Mouse (Mus musculus) forebrain, postnatal 0 days (tissue): ENCODE data around the gene Haus4. TPM values are rescaled to one million over a fixed set of nuclear protein-coding genes. Genes with fewer than 3 reads are reported as not detected.
A peak's percentile ranks its signal among the peaks of the same experiment; 100 is the strongest.

Experiments used
- ATAC-seq: fragments of 200-750 bp; cut with Nextera tagmentation; 2 replicates; pipeline ENCODE4 v1.8.0; 2017; ENCODE audit warnings: mild to moderate bottlenecking, moderate library complexity
- DNase-seq: peaks from one replicate; pipeline ENCODE4 v3.0.0-alpha.2; 2015
- H3K27ac ChIP-seq: fragments of 300-500 bp; sonication (generic); 2 replicates; pipeline ENCODE4 v1.5.1; 2014; ENCODE audit warnings: low read depth, mild to moderate bottlenecking, antibody characterized with exemption, low read length, moderate library complexity, mixed read lengths
- H3K27me3 ChIP-seq: fragments of 300-500 bp; sonication (generic); 2 replicates; pipeline ENCODE4 v1.6.1; 2014; ENCODE audit warnings: mild to moderate bottlenecking, low read length, mixed read lengths; ENCODE audit not compliant: insufficient read depth
- H3K36me3 ChIP-seq: fragments of 300-500 bp; sonication (generic); 2 replicates; pipeline ENCODE4 v1.6.1; 2014; ENCODE audit warnings: mild to moderate bottlenecking, moderate library complexity; ENCODE audit not compliant: insufficient read depth
- H3K4me1 ChIP-seq: fragments of 300-500 bp; sonication (generic); 2 replicates; pipeline ENCODE4 v1.6.1; 2014; ENCODE audit warnings: antibody characterized with exemption; ENCODE audit not compliant: insufficient read depth
- H3K4me2 ChIP-seq: fragments of 300-500 bp; sonication (generic); 2 replicates; pipeline ENCODE4 v1.6.1; 2014; ENCODE audit warnings: low read depth, mild to moderate bottlenecking, moderate library complexity
- H3K4me3 ChIP-seq: fragments of 300-500 bp; sonication (generic); 2 replicates; pipeline ENCODE4 v1.5.1; 2014; ENCODE audit warnings: low read depth, low read length, mixed read lengths
- H3K9ac ChIP-seq: fragments of 300-500 bp; sonication (generic); 2 replicates; pipeline ENCODE4 v1.6.1; 2014; ENCODE audit warnings: mild to moderate bottlenecking
- H3K9me3 ChIP-seq: fragments of 300-500 bp; sonication (generic); 2 replicates; pipeline ENCODE4 v1.6.1; 2016; ENCODE audit warnings: low read length
- CTCF ChIP-seq: sonication (generic); IDR thresholded peaks from 2 replicates; pipeline ENCODE4 v1.5.1; 2016; ENCODE audit warnings: antibody characterized with exemption, control low read depth, low read depth
- WGBS: fragments of 180-500 bp; shearing (Covaris S2); extraction: QIAGEN DNeasy Blood & Tissue Kit; methylation state at CpG from one replicate; pipeline ENCODE4 v1.1.7; 2014; 5-methylcytosine and 5-hydroxymethylcytosine counted together
- polyA plus RNA-seq: library from polyadenylated mRNA; unstranded; fragments of >200 nt; fragmentation: Nextera tagmentation; extraction: Ambion mirVana; gene quantifications from 2 replicates; pipeline ENCODE4 v1.2.1, GENCODE M21; 2015
- total RNA-seq: library from RNA; depleted of rRNA; stranded (reverse); fragments of >200 nt; gene quantifications from 2 replicates; pipeline ENCODE4 v1.2.3, GENCODE M21; 2014; rRNA removed

Haus4 gene
- total RNA-seq, result 21.3 and 23.1 TPM in 2 replicates
- 17.9 and 19.5 TPM in 2 replicates for polyA plus RNA-seq

DNA sequence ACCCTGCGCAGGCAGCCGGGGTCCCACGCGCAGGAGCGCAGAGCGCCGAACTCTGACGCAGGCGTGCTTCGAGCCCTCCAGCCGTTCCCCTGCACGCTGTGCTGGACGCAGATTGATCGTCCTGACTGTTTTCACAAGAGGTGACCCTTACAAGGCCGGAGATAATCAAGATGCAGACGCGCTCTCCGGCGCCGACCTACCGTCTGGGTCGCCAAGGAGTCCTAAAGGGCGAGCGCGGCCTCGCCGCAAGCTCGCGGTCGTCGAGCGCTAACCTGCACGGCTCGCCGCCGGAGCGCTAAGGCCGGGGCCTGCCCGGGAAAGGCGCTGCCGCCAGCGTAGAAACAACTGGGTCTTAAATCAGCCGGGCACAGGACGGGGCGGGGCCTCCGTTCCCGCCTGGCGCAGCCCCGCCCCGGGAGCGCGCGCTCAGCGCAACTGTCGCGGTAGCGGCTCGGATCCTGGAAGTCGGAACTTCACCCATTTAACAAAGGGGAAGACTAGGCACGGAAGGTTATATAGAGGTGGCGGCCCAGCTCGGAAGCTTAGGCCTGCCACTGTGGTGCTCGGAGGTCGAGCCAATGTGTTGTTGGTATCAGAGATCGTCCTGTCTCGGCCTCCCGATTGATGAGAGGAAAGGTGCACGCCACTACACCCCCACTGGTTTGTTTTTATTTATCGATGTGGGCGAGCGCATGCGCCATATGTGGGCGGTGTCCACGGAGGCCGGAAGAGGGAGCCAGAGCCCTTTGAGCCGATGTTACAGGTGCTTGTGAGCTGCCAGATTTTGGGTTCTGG, at the start of gene Haus4:
Gene Haus4 (minus strand): TSS at position 642 of the 795 bp plus-strand sequence.
- H3K9ac ChIP-seq, result peak within 1 kb of the TSS; percentile 71
- peak; percentile 95 for ATAC-seq
- H3K4me3 ChIP-seq, result peak within 1 kb of the TSS; percentile 68
- peak; percentile 70 for TF ChIP-seq CTCF
- DNase-seq, result peak; percentile 87
- no peaks in the 10 kb centered on the region for H3K36me3 ChIP-seq
- H3K4me1 ChIP-seq, result no peaks in the 10 kb centered on the region
- H3K4me2 ChIP-seq, result peak within 1 kb of the TSS; percentile 84
- peak within 1 kb of the TSS; percentile 62; the same call in 1 of the 2 replicates for H3K27ac ChIP-seq
- H3K9me3 ChIP-seq, result no peaks in the 10 kb centered on the region
- 3% methylated on average over 76 of the region's 76 CpGs for WGBS
- no peaks in the 10 kb centered on the region for H3K27me3 ChIP-seq

DNA sequence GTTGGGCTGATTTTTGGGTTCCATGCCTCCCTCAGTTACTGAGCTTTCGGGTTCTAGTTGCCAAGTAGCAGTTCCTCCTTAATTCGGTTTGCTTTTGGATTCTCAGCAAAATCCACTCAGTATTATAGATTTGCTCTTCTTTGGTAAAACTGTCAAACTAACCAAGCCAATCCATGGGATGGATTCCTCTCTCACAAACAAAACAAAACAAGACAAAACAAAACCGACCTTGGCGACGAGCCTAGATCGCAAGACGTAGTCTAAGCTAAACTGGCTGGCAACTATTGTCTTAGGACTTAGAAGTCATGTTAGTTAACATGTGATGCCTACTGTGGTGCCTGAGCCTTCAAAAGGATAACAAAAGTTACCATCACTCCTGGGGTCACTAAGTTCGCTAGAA, 49.3 kb upstream of the Haus4 start:
- no peak for ATAC-seq
- H3K27me3 ChIP-seq, result no peaks in the 10 kb centered on the region
- H3K36me3 ChIP-seq, result no peaks in the 10 kb centered on the region
- H3K4me1 ChIP-seq, result peaks cover 16% of the 10 kb centered on the region; the same call in 1 of the 2 replicates
- peak overlapping the region; percentile 54 for H3K4me3 ChIP-seq
- no peaks in the 10 kb centered on the region for H3K9me3 ChIP-seq
- DNase-seq, result no peak
- peak overlapping the region; percentile 74; the same call in 1 of the 2 replicates for H3K9ac ChIP-seq
- H3K4me2 ChIP-seq, result peak overlapping the region; percentile 54
- H3K27ac ChIP-seq, result peak overlapping the region; percentile 97
- 78% methylated on average over 8 of the region's 8 CpGs for WGBS
- no peak for TF ChIP-seq CTCF

DNA sequence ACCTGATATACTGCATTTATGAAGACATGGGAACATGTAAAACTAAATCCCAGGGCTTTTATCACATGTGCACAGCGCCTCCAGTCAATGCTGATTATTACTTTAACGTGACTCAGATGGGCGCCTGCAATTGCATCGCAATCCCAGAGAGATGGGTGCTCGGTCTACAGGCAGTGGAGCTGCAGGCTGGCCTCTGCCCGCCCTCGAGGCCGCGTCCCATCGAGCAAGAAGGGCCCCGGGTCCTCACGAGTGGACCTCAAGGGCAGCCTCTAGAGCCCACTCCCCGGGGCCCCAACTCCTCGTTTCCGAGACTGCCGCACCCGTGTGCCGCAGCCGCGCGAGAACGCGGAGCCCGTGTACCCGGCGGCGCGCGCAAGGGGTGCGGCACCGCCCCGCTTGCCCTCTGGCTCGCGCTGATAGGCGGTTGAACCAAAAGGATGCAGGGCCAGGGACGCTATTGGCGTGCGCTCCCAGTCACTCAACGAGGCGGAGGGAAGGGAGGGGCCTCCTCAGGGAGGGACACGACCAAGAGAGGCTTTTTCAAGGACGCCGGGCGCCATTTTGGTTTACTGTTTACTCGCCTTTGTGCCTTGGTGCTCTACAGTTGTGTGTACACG, 48.7 kb upstream of the Haus4 start:
- DNase-seq (peak; percentile 99), ATAC-seq (peak; percentile 99)
- Histone ChIP-seq H3K4me3 (peak overlapping the region; percentile 54), H3K9me3 (no peaks in the 10 kb centered on the region), H3K36me3 (no peaks in the 10 kb centered on the region), H3K27me3 (no peaks in the 10 kb centered on the region), H3K4me2 (peak overlapping the region; percentile 54), H3K27ac (peak overlapping the region; percentile 97), H3K9ac (peak overlapping the region; percentile 74), H3K4me1 (peaks cover 16% of the 10 kb centered on the region; the same call in 1 of the 2 replicates)
- TF ChIP-seq CTCF, result peak; percentile 12; the same call in 1 of the 2 replicates
- WGBS, result under 1% methylated on average over 46 of the region's 46 CpGs

DNA sequence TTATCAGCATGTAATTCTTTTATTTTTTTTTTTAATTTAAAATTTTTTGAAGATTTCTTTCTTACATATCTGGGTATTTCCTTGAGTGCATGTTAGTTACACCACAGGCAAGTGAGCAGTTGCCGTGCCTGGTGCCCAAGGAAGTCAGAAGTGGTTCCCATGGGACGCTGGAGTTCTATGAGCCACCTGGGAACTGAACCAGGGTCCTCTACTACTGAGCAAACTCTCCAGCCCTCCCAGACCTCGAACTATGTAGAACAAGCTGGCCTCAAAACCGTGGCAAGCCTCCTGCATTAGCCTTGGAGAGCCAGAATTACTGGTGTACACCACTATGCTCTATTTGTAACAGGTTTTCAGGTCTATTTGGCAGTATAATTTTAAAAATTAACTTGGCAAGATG, 48.2 kb upstream of the Haus4 start:
- no peak for TF ChIP-seq CTCF
- peak; percentile 4 for ATAC-seq
- no peak for DNase-seq

DNA sequence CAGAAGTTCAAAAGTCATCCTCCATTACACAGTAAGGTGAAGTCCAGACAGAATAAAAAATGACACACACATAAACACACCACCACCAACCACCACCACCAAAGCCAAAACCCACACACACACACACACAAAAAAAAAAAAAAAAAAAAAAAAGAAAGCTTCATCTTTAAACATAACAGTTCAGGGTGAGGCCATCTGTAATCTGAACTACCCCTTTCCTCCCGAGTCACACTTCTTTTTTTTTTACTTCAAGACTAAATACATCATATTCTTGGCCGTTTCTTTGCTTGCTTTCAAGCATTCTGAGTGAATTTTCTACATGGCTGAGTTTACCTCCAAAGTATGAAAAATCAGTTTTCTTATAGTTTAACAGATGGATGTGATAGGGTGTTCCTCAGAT, 47.2 kb upstream of the Haus4 start:
- no peak overlapping the region for H3K4me3 ChIP-seq
- WGBS, result 76% methylated on average over 2 of the region's 2 CpGs
- ATAC-seq (no peak), DNase-seq (no peak)
- H3K9me3 ChIP-seq, result no peaks in the 10 kb centered on the region
- no peak overlapping the region for H3K27ac ChIP-seq
- peaks cover 16% of the 10 kb centered on the region; the same call in 1 of the 2 replicates for H3K4me1 ChIP-seq
- H3K9ac ChIP-seq, result no peak overlapping the region
- no peak overlapping the region for H3K4me2 ChIP-seq
- no peaks in the 10 kb centered on the region for H3K36me3 ChIP-seq
- no peaks in the 10 kb centered on the region for H3K27me3 ChIP-seq
- no peak for TF ChIP-seq CTCF

More for the DNA sequence above, 48.2 kb upstream of the Haus4 start:
- Histone ChIP-seq H3K4me2 (peak overlapping the region; percentile 54), H3K27ac (peak overlapping the region; percentile 97), H3K9ac (peak overlapping the region; percentile 74), H3K4me1 (peaks cover 16% of the 10 kb centered on the region; the same call in 1 of the 2 replicates), H3K27me3 (no peaks in the 10 kb centered on the region), H3K9me3 (no peaks in the 10 kb centered on the region), H3K4me3 (peak overlapping the region; percentile 54), H3K36me3 (no peaks in the 10 kb centered on the region)
- WGBS, result 39% methylated on average over 4 of the region's 4 CpGs

DNA sequence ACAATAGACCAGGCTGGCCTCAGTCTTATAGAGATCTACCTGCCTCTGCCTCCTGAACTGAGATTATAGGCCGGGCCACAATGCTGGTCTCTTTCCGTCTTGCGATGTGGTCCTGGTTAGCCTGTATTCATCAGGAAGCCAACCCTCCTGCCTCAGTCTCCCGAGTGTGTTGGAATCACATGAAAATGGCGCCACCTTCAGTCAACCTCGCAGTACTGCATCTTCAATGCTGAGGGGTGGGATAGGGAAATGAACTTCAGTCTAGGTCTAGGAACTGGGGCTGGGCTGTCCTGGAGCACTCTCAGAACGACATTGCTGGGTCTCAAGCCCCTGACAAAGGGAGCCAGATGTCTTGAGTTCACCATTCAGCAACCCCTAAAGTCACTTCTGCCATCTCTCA, 42.7 kb upstream of the Haus4 start:
- 86% methylated on average over 7 of the region's 7 CpGs for WGBS
- ATAC-seq (no peak), DNase-seq (no peak)
- Histone ChIP-seq H3K27me3 (no peaks in the 10 kb centered on the region), H3K4me1 (no peaks in the 10 kb centered on the region), H3K4me2 (no peak overlapping the region), H3K4me3 (no peak overlapping the region), H3K9me3 (no peaks in the 10 kb centered on the region), H3K9ac (no peak overlapping the region), H3K36me3 (no peaks in the 10 kb centered on the region), H3K27ac (no peak overlapping the region)
- TF ChIP-seq CTCF, result peak; percentile 49
